9 mouse cellular contexts compared by ENCODE assay signal in genomic region chr7:122133338-122133625, GRCm38 (mm10). TPM values are rescaled to one million over a fixed set of nuclear protein-coding genes. Genes with fewer than 3 reads are reported as not detected.
DNase-seq lines count a peak whose midpoint lies in the region; ATAC-seq lines count a peak whose summit lies in the region.
"Had no signal": no experiment of that assay in that cellular context is flagged by ENCODE, and none has a peak within 500 bp of the region (broad histone marks: within the 10 kb centered on the region; RNA-seq: fewer than 3 reads in every experiment).

No protein-coding gene starts in this region.

- H3K9me3 ChIP-seq in kidney, embryonic 15.5 days (replicated peaks), result no peaks in the 10 kb centered on the region
- no peaks in the 10 kb centered on the region for H3K9me3 ChIP-seq in hindbrain, embryonic 15.5 days
- no peaks in the 10 kb centered on the region for H3K9me3 ChIP-seq in midbrain, embryonic 15.5 days

- H3K4me1 ChIP-seq in kidney, embryonic 15.5 days, result peaks cover 18% of the 10 kb centered on the region
- no peaks in the 10 kb centered on the region for H3K4me1 ChIP-seq in brown adipose tissue, adult 24 weeks (ENCODE audit: control insufficient read depth, insufficient read depth, insufficient read length, low read length)
- H3K4me1 ChIP-seq in hindbrain, embryonic 15.5 days (replicated peaks), result peaks cover 13% of the 10 kb centered on the region
- H3K4me1 ChIP-seq in midbrain, embryonic 15.5 days, result peaks cover 14% of the 10 kb centered on the region

- H3K4me3 ChIP-seq in kidney, embryonic 15.5 days (replicated peaks), result peak overlapping the region; percentile 88
- H3K4me3 ChIP-seq in brown adipose tissue, adult 24 weeks (ENCODE audit: insufficient read depth, low read depth, low read length), result peak overlapping the region; percentile 84
- H3K4me3 ChIP-seq in hindbrain, embryonic 15.5 days, result peak overlapping the region; percentile 91
- H3K4me3 ChIP-seq in midbrain, embryonic 15.5 days, result peak overlapping the region; percentile 78

- peaks cover 52% of the 10 kb centered on the region for H3K36me3 ChIP-seq in kidney, embryonic 15.5 days
- peaks cover 29% of the 10 kb centered on the region for H3K36me3 ChIP-seq in hindbrain, embryonic 15.5 days
- peaks cover 23% of the 10 kb centered on the region; the same call in 1 of the 2 replicates for H3K36me3 ChIP-seq in midbrain, embryonic 15.5 days (replicated peaks)

- DNase-seq in kidney, adult 8-10 months, result no peak
- no peak for DNase-seq in urinary bladder, postnatal 36 days (ENCODE audit: low spot score in 2 of 2)
- DNase-seq in cerebellum, postnatal 25 days, result no peak
- no peak for DNase-seq in embryo, embryonic 10 days (ENCODE audit: low spot score)

- peak overlapping the region; percentile 80 for H3K9ac ChIP-seq in kidney, embryonic 15.5 days
- H3K9ac ChIP-seq in hindbrain, embryonic 15.5 days, result peak overlapping the region; percentile 84
- peak overlapping the region; percentile 64 for H3K9ac ChIP-seq in midbrain, embryonic 15.5 days

- H3K4me2 ChIP-seq in kidney, embryonic 15.5 days, result peak overlapping the region; percentile 74
- peak overlapping the region; percentile 91 for H3K4me2 ChIP-seq in hindbrain, embryonic 15.5 days
- peak overlapping the region; percentile 56 for H3K4me2 ChIP-seq in midbrain, embryonic 15.5 days

- H3K27ac ChIP-seq in kidney, embryonic 15.5 days, result peak overlapping the region; percentile 73
- H3K27ac ChIP-seq in brown adipose tissue, adult 24 weeks (replicated peaks; ENCODE audit: low read depth, low read length), result peak overlapping the region; percentile 85
- peak overlapping the region; percentile 81 for H3K27ac ChIP-seq in hindbrain, embryonic 15.5 days (replicated peaks)
- H3K27ac ChIP-seq in midbrain, embryonic 15.5 days, result peak overlapping the region; percentile 58; the same call in 1 of the 2 replicates

- WGBS in kidney, embryonic 15.5 days, result 16% methylated on average over 8 of the region's 8 CpGs
- WGBS in hindbrain, embryonic 15.5 days, result 22% methylated on average over 8 of the region's 8 CpGs
- 21% methylated on average over 8 of the region's 8 CpGs for WGBS in midbrain, embryonic 15.5 days

- H3K27me3 ChIP-seq in kidney, embryonic 15.5 days, result no peaks in the 10 kb centered on the region
- no peaks in the 10 kb centered on the region for H3K27me3 ChIP-seq in hindbrain, embryonic 15.5 days
- H3K27me3 ChIP-seq in midbrain, embryonic 15.5 days (replicated peaks), result no peaks in the 10 kb centered on the region
- H3K27me3 ChIP-seq: Patski had no signal

- no peak for ATAC-seq in kidney, embryonic 15.5 days (replicated peaks; ENCODE audit: low FRiP score)
- ATAC-seq in hindbrain, embryonic 15.5 days (ENCODE audit: low FRiP score, low read depth), result no peak
- peak; percentile 64; the same call in 1 of the 2 replicates for ATAC-seq in midbrain, embryonic 15.5 days (replicated peaks)

RNA-seq across cellular contexts. Expression of gene Dctn5, which starts 0.4 kb away (rescaled TPM):
- polyA plus RNA-seq in kidney, embryonic 15.5 days (2015; fragmentation: Nextera tagmentation; extraction: Ambion mirVana), result 112 and 118 TPM in 2 replicates
- 55.1 and 57.1 TPM in 2 replicates for polyA plus RNA-seq in brown adipose tissue, adult 24 weeks (2012; ENCODE audit: insufficient read depth, insufficient read length, missing spikeins)
- polyA plus RNA-seq in hindbrain, embryonic 15.5 days (2015; fragmentation: Nextera tagmentation; extraction: Ambion mirVana), result 154 and 157 TPM in 2 replicates
- polyA plus RNA-seq in midbrain, embryonic 15.5 days (2015; fragmentation: Nextera tagmentation; extraction: Ambion mirVana), result 166 and 173 TPM in 2 replicates

RNA-seq across cellular contexts. Expression of gene Palb2, which starts 0.5 kb away (rescaled TPM):
- polyA plus RNA-seq in kidney, embryonic 15.5 days (2015; fragmentation: Nextera tagmentation; extraction: Ambion mirVana), result 18.5 and 20.5 TPM in 2 replicates
- polyA plus RNA-seq in brown adipose tissue, adult 24 weeks (2012; ENCODE audit: insufficient read depth, insufficient read length, missing spikeins), result 0.52 TPM in 1 of 2 replicates, not detected in the other
- polyA plus RNA-seq in hindbrain, embryonic 15.5 days (2015; fragmentation: Nextera tagmentation; extraction: Ambion mirVana), result 5.4 and 6.1 TPM in 2 replicates
- polyA plus RNA-seq in midbrain, embryonic 15.5 days (2015; fragmentation: Nextera tagmentation; extraction: Ambion mirVana), result 4.9 and 5.0 TPM in 2 replicates

RNA-seq across cellular contexts. Expression of gene Plk1, which starts 26.0 kb away (rescaled TPM):
- polyA plus RNA-seq in kidney, embryonic 15.5 days (2015; fragmentation: Nextera tagmentation; extraction: Ambion mirVana), result 147 and 150 TPM in 2 replicates
- polyA plus RNA-seq in brown adipose tissue, adult 24 weeks (2012; ENCODE audit: insufficient read depth, insufficient read length, missing spikeins), result not detected in 2 replicates
- polyA plus RNA-seq in hindbrain, embryonic 15.5 days (2015; fragmentation: Nextera tagmentation; extraction: Ambion mirVana), result 21.8 and 28.9 TPM in 2 replicates
- 17.2 and 22.9 TPM in 2 replicates for polyA plus RNA-seq in midbrain, embryonic 15.5 days (2015; fragmentation: Nextera tagmentation; extraction: Ambion mirVana)

RNA-seq across cellular contexts. Expression of gene Ndufab1, which starts 31.6 kb away (rescaled TPM):
- polyA plus RNA-seq in kidney, embryonic 15.5 days (2015; fragmentation: Nextera tagmentation; extraction: Ambion mirVana), result 703 and 789 TPM in 2 replicates
- polyA plus RNA-seq in brown adipose tissue, adult 24 weeks (2012; ENCODE audit: insufficient read depth, insufficient read length, missing spikeins), result 1,818 and 1,889 TPM in 2 replicates
- polyA plus RNA-seq in hindbrain, embryonic 15.5 days (2015; fragmentation: Nextera tagmentation; extraction: Ambion mirVana), result 668 and 708 TPM in 2 replicates
- 588 and 603 TPM in 2 replicates for polyA plus RNA-seq in midbrain, embryonic 15.5 days (2015; fragmentation: Nextera tagmentation; extraction: Ambion mirVana)

RNA-seq across cellular contexts. Expression of gene Ern2, which starts 52.7 kb away (rescaled TPM):
- polyA plus RNA-seq in kidney, embryonic 15.5 days (2015; fragmentation: Nextera tagmentation; extraction: Ambion mirVana), result 0.89 TPM in 1 of 2 replicates, not detected in the other
- polyA plus RNA-seq in brown adipose tissue, adult 24 weeks (2012; ENCODE audit: insufficient read depth, insufficient read length, missing spikeins), result not detected in 2 replicates
- 1.1 and 1.3 TPM in 2 replicates for polyA plus RNA-seq in hindbrain, embryonic 15.5 days (2015; fragmentation: Nextera tagmentation; extraction: Ambion mirVana)
- 1.9 and 2.7 TPM in 2 replicates for polyA plus RNA-seq in midbrain, embryonic 15.5 days (2015; fragmentation: Nextera tagmentation; extraction: Ambion mirVana)
- polyA plus RNA-seq: Patski had no signal

Comparison
In these comparisons a context has a peak if more than half of its experiments do, and no peak if none do; other contexts are left out.
1. RNA of gene Plk1, which starts 26.0 kb away (polyA plus RNA-seq): 147 to 150 TPM in kidney, embryonic 15.5 days, 21.8 to 28.9 TPM in hindbrain, embryonic 15.5 days and 17.2 to 22.9 TPM in midbrain, embryonic 15.5 days; not detected in brown adipose tissue, adult 24 weeks; every median in the first group is over 10 times any median in the second.
2. Peak in every context shown above with its lines, with median percentiles within 50 percentile points of each other: H3K27ac ChIP-seq, H3K4me2 ChIP-seq, H3K4me3 ChIP-seq and H3K9ac ChIP-seq.